Mouse (Mus musculus) retina, adult 2 months (tissue): Measurements from ENCODE around the gene Tbx3.

ENCODE experiments used
- DNase-seq: peaks from one replicate; pipeline ENCODE4 v3.0.0-alpha.2; 2012; ENCODE audit warnings: low read depth, low spot score

The Tbx3 gene

DNA sequence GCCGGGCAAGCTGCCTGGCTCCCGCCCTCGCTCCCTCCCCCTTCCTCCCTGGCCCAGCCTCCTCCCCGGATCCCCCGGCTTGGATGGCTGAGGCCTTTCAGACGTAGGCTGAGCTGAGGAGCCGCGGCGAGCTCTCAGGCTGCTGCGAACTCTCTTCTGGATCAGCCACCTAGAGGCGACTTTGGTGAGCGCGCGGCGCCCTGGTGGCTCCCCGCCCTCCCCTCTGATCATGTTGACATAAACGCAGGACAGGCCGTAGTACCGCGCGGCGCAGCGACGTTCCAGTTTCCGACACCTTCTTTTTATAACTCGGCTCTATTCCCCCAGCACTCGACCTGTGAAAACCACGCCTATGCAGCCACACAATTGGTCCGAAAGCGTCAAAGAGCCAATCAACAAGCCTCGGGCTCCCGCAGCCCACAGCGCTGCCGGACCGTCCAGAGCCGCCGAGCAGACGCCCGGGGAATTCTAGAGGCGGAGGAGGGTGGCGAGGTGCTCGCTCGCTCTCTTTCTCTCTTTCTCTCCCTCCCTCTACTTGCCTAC, at the start of gene Tbx3:
TSS of gene Tbx3 (plus strand) at position 104 of the 543 bp plus-strand sequence.
- DNase-seq: peak; percentile 42

DNA sequence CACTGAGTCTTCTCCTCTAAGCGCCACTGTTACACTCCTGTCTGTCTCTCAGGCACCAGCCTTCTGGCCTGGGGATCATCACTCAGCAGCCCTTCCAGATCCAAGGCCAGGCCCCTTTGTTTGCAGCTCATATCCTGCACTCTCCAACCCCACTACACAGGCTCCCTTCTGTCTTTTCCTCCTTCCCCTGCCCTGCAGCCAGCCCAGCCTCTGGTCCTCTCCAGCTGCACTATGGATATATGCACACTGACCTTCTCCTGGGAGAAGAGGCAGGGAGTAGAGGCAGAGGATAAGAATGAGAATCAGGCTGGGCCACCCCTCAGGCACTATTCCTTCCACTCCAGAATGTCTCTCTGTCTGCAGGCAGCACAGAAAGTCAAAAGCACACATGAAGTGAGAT, 48.4 kb upstream of the Tbx3 start:
- no peak for DNase-seq

DNA sequence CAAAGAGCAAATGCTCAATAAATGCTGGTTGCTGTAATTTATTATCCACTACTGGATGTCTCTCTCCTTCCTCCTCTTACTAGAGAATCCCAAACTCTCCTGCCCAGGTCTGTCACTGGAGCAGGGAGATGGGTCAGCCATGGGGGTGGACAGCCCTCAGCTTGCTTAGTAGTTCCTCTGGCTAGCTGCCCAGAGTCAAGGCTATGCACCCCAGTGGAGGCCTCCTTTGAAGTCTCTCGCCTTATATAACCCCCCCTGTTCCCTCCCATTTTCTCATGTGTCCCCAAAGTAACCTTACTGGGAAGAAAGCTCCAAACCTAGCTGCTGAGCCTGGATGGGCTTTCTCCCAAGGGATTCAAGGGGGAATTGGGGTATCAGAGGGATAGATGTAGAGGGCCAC, 45.9 kb upstream of the Tbx3 start:
- DNase-seq: no peak

DNA sequence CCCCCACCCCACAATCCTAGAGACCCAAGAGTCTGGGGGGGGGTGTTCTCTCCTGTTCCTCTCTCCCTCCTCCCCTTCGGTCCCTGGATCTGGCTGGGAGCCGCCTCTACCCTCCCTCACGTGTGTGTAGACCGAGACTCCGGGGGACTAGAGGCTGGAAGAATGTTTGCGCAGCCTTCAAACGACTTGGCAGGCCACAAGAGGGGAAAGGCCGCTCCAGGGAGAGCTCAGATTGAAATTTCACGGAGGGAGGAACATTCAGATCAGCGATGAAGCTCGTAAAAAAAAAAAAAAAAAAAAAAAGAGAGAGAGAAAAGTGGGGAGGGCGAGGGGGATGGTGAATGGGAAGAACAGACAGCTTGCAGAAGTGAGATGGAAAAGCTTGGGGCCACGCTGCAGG, 44.9 kb upstream of the Tbx3 start:
- DNase-seq: no peak

DNA sequence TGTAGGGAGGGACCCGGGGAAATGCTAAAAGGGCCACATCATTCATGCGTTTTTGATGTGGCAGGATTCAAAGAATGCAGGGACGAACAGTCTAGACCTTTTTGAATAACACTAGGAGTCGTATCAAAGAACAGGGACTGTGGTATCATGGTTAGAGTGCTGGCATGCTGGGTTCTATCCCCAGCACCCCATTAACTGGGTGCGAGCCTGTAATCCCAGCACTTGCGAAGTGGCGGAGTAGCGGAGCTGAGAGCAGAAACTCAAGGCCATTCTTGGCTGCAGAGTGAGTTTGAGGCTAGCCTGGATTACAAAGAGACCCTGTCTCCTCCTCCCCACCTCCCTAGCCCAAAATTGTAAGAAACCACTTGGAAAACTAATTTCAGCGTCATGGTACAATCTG, 44.3 kb upstream of the Tbx3 start:
- no peak for DNase-seq

DNA sequence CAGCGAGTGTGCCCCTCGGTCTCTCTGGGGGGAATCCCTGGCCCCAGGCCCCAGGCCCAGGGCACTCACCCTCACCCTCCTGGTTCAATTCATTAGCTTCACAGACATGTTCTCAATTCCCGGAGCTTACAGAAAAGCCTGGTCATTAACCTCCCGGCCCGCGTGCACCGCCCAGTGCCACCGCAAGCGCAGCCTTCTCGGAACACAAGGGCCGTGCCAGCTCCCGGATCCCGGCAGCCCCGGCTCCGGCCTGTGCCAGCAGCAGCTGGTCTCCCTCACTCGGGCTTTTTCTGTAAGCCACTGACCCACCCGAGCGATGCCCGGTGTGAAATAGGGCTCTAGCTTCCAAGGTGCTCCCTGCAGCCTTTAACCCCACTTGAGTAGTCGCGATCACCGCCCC, 43.8 kb upstream of the Tbx3 start:
- DNase-seq: no peak

DNA sequence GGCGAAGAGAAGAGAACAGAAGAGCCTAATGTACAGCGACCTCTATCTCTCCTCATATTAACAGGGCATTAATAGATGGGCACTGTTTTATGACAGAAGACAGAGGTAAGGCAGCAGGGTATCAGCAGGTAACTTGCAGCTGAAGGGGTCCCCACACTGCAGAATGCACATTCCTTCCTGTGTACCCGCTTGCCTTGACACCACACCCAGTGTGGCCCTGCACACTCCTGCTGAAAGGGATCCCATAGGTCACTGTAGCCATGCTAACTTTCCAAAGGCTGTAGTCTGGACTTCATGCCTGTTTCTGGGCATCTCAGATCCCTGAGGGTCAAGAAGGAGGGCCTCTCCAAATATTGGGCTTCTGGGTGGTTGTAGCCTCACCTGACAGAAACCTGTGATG, 42.4 kb upstream of the Tbx3 start:
- DNase-seq: no peak

DNA sequence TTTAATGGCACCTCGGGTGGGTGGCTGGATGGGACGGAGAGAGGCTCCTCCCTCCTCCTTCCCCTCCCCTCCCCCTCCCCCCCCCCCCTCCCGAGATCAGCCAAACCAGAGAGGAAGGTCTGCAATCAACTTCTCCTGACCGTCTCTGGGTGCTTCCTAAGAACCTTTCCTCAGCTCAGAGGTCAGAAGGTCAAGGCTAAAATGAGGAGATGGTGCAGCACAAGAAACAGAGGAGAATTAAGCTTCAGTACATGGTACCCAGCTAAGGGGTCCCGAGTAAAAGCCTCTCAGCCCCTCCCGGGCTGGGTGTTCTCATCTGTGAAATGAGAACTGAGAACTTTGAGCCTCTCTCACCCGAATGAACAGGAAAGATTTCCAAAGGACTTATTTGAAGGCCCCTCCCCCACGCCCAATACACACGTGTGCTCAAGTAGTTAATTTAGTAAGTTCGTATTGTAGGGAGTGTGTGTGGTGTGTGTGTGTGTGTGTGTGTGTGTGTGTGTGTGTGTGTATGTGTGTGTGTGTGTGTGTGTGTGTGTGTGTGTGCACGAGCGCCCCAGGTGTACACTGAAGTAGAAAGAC, 41.6 kb upstream of the Tbx3 start:
- no peak for DNase-seq

DNA sequence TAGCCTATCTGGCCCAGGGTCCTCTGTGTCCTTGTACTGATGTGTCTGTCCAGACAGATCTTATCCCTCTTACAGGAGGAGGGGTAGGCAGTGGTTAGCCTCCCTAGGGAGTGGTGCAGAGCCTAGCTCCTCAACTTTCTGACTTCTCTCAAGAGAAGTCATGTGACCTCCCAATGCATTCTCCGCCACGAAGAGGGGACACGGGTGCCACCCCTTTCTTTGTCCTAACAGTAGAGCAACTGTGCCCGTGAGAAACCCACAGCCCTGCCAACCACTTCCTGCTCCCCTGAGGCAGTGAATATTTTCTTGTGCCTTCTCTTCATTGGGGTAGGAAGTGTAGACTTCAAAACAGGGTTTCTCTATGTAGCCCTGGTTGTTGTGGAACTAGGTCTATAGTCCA, 36.9 kb upstream of the Tbx3 start:
- DNase-seq: no peak

DNA sequence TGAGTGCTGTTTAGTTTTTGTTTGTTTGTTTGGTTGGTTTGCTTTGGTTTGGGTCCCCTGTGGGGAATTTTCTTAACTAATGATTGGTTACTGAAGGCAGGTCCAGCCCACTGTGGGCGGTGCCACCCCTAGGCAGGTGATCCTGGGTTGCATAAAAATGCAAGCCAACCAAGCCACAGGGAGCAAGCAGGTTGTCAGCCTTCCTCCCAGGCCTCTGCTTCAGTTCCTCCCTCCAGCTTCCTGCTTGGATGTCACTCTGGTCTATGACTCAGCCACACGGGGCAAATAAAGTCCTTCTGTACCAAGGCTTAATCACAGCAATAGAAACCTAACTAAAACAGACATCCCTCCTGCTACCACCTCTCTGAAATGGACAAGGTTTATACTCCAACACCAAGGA, 35.6 kb upstream of the Tbx3 start:
- DNase-seq: no peak

DNA sequence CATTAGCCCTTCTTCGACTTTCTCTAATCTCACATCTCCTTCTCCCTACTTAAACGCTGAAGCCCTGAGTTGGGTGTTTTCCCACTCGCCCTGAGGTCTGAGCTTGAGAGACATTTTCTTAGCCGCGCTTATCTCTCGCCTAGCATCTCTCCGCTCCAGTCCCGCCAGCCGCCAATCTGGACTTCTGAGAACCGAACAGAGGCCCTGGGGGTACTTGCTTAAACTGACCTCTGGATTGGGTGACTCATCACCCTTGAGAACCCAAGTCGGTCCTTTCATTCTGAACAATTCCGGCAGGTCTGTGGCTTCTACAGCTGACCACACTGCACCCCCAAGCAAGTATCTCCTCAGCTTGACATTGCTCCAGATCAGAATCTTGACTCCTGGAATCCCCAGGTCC, 32.2 kb upstream of the Tbx3 start:
- no peak for DNase-seq

DNA sequence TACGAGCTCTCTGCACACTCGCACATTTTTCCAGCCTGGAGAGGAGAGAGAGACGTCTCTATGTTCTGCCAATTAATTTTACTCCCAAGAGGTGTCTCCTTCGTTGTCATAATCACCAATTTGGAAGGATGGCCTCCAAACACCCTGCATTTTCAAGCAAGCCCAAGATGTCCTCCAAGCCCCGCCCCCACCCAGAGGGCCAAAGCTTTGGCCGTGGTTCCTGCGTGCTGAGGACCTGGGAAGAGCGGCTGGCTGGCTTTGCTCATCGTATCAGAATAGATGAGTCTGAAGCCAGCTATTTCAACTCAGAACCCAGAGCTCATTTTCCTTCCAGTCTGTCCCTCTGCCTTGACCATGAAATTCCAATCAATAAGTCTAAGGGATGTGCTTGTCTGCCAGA, 29.4 kb upstream of the Tbx3 start:
- no peak for DNase-seq

DNA sequence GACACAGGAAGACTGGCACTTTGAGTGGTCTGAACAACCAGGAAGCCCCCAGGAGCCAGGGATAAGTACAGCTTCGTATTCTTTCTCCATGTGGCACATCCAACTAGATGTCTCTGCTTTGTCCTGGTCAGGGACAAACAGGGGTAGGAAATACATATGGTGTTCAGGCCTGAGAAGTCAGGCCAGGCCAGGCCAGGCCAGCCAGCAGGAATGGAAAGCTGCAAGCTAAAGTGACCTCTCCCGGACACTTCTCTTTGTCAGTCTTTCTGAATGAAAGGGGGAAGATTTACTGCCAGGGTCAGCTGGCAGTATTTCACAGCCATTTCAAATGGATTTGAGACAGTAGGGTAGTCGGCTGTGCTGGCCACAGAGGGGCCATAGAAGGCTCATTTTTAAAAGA, 28.8 kb upstream of the Tbx3 start:
- no peak for DNase-seq

DNA sequence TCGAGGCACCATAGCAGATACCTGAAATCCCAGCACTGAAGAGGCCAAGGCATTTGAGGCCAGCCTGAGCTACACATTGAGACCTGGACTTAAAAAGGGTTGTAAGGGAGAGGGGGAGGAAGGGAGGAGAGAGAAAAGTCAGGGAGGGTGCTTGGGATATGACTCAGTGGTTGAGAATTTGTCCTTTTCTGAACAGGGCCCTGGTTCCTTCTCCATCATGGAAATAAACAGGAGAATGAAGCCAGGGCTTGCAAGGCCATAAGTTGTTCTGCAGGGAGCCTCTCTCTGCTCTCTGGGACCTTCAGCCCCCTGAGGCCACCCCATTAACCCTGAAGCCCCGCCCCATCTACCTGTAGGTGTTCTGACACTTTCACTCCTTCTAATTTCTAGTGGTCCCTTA, 23.5 kb upstream of the Tbx3 start:
- no peak for DNase-seq

DNA sequence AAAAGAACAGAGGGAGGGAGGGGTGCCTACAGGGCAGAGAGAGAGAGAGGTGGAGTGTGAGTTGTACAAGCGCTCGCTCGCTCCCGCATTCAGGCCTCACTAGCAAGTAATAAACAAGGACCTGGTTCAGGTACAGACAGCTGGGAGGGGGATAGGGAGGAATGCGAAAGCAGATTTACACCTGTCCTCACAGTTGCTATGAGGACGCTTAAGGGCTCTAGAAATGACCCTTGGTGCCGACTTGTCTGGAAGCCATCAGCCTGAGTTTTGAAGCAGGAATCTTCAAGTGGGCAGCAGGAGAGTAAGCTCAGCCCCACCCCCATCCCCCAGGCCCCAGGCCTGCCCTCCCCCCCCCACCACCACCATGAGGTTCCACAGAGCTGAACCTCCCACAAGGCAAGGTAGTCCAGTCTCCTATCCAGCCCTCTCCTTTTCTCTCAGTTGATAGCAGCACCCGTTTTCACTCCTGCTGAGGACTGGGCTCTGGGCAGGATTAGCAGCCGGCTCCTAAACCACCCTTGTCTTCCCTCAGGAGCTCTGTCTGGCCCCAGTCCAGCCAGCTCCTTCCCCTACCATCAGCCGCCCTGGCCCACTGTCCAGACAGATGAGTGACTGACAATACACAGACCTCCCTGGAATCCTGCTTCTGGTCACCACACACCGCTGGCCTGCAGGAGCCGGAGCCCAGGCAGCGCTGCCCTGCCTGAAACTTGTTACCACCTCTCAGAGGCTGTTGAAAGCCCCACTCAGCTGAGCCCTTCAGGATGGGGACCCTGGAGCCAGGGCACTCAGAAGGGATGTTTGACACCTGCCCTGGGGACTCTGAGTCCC, 19.1 kb upstream of the Tbx3 start:
- DNase-seq: no peak

DNA sequence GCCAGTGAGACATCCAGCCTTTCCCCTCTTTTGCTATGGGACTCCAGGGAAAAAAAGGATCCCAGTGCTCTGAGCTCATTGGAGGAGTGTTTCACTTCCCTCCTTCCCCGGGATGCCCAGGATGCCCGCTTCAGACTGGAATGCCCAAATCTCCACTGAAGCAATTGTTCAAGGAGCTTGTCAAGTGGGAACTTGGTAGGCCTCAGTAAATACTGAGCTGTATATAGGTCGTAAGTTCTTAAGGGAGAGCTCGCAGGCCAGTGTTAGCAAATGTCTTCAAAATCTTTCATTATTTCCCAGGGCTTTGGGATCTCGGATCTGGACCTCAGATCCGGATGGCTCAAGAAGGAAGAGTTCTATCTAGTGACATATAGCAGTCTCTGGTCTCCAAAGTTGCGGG, 14.1 kb upstream of the Tbx3 start:
- DNase-seq: no peak

DNA sequence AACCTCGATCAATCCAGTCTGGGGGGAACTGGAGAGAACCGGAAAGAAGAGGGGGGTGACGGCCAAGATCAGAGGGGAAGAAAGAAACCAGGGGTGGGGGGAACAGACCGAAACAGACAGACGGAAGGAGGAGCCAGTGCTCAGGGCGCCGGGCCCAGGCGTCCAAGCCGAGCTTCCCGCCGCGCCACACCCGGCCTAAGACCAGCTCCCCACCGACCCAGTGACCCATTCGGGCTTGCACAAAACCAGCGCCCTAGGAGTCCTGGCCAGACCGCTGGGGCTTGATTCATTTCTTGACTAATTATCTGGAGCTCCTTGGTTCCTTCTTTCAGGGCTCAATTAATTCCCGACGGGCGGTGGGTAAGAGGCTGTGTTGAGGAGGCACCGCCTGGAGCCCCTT, 13.6 kb upstream of the Tbx3 start:
- DNase-seq: no peak

DNA sequence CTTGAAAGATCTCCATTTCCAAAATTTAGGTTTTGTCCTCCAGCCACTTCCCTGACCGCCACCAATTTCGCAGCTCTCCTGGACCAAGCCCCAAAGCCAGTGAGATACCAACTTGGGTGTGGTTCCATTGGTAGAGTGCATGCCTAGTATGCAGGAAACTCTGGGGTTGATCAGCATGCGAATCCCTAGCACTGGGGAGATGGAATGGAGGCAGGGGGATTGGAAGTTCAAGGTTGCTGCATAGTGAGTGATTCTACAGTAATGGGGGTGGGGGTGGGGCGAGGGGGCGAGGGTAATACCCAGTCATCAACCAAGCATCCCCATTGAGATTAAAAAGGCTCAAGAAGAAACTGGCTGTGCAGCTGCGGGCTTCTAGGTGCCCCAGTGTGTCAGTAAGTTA, 13.1 kb upstream of the Tbx3 start:
- DNase-seq: no peak

DNA sequence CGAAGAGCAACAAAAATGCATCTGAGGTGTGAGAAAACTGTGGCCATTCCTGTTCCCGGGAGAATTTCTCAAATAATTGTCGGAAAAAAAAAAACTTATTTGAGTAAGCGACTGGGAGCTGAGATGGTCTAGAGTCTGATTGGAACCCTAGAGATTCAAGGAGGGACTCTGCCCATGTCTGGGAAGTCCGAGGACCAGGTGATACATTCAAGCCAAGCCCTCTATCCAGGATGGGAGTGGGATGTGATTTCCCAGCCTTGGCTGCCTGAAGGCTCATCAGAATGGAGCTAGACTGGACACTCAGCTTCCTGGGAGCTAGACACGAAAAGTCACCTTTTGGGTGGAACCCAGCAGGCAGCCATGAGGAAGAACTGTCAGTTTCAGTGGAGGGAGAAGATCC, 12.7 kb upstream of the Tbx3 start:
- no peak for DNase-seq

DNA sequence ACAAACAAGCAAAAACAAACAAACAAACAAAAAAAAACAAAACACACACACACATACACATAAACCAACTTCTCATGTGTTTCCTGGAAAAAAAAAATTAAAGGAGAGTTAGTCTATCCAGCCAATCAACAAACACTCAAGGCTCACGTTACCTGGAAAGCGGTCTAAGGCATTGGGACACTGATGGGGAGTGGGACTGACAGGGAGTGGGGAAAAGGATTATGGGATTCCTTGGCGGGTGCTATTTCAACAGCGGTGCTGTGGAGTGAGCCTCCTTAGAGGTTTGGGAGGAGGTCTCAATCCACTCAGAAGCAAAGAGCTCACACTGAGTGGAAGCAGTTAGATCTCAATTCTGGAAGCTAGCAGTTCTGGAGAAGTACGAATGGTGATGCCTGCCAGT, 12.1 kb upstream of the Tbx3 start:
- no peak for DNase-seq

DNA sequence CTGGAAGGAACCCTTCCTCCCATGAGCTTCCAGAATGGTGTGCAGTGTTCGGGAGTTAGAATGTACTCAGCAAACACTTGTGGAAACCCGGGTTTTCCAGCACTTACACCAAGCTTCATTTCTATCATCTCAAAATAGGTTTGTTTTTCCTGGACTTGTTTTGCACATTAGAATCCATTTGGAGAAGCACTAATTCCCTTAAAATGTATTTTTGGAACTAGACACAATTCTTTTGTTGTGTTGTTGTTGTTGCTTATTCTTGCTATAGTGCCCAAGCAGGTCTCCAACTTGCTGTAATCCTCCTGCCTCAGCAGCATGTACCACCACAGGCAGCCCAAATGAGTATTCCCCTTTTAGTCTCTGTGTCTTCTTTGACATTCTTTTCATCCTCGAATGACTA, 11.4 kb upstream of the Tbx3 start:
- no peak for DNase-seq

DNA sequence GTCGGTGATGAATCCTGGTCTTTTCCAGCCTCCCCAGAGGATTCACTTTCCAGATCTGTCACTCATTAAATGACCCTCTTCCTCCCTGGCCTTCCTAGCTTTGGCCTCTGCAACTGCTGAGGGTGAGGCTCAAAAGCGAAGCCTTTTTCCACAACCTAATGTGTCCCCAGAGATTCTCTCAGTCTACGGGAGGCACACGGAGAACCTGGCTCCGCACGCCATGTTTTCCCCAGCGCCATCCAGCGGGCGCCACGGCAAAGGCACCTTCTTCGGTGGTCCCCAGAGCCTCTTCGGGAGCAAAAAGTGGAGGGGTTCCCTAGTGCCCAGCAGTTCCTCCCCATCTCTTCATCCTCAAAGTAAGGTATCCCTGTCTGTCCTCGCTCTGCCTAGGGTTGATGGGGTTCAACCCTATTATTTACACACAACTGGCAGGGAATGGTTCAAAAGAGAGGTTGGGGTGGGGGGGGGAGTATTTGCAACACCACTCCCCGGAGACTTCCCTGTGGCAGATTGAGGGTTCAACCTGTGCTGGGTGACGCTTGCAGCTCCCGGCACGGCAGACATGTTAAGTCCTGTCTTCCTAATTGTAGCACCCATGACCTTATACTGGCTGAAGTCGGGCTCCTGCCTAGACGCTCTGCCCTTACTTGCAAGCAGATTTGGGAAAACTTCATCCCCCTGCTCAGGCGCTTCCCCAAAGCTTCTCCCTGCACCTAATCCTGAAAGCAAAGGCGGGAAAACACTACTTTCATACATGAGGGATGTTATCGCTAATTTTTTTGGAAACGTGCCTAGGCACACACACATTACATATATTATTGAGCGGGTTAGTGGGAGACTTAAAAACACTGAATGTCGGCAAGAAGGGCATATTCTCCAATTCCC, 9.7 kb upstream of the Tbx3 start:
- DNase-seq: no peak
